Mouse (Mus musculus) heart, adult 2 months (tissue): ENCODE results near the gene Tpst1.

Experiments used
- CTCF ChIP-seq: fragments of 200-600 bp; IDR thresholded peaks from 2 replicates; pipeline ENCODE4 v1.8.1; 2022; ENCODE audit warnings: antibody characterized with exemption, mild to moderate bottlenecking, moderate library complexity
- POLR2A ChIP-seq: fragments of 200-500 bp; IDR thresholded peaks from 2 replicates; pipeline ENCODE4 v1.6.1; 2011; ENCODE audit warnings: mild to moderate bottlenecking, low read depth, low read length, control low read depth; ENCODE audit not compliant: insufficient read depth

GRCm38 (mm10) chr5:130142041-130142440 lies 68.9 kb downstream of the Tpst1 start:
- TF ChIP-seq CTCF (no peak), POLR2A (no peak)
